In genomic region chr17:36167306-36168038, GRCm38 (mm10) we compare ENCODE assay signal across 8 mouse cellular contexts. TPM values are rescaled to one million over a fixed set of nuclear protein-coding genes. Genes with fewer than 3 reads are reported as not detected.
DNase-seq lines count a peak whose midpoint lies in the region; ATAC-seq lines count a peak whose summit lies in the region.

No protein-coding gene starts in this region.

- H3K4me1 ChIP-seq in embryonic facial prominence, embryonic 13.5 days: peaks cover 9% of the 10 kb centered on the region; the same call in 1 of the 2 replicates
- no peaks in the 10 kb centered on the region for H3K4me1 ChIP-seq in intestine, embryonic 14.5 days (replicated peaks; ENCODE audit: control insufficient read depth, insufficient read depth, low read length)
- H3K4me1 ChIP-seq in midbrain, embryonic 11.5 days (ENCODE audit: control insufficient read depth, insufficient read depth, low read length): no peaks in the 10 kb centered on the region

- H3K9me3 ChIP-seq in embryonic facial prominence, embryonic 13.5 days: no peaks in the 10 kb centered on the region
- H3K9me3 ChIP-seq in intestine, embryonic 14.5 days (ENCODE audit: control insufficient read depth, low read length): no peaks in the 10 kb centered on the region
- no peaks in the 10 kb centered on the region for H3K9me3 ChIP-seq in midbrain, embryonic 11.5 days (ENCODE audit: control insufficient read depth, low read length)

- 0 out of 2 replicates have a peak, but pooled peaks have one; percentile 10 for ATAC-seq in embryonic facial prominence, embryonic 13.5 days (ENCODE audit: insufficient number of reproducible peaks, insufficient read depth, low FRiP score, low TSS enrichment, low read depth)
- ATAC-seq in intestine, embryonic 14.5 days (replicated peaks; ENCODE audit: low FRiP score, low TSS enrichment, low read depth): peak; percentile 27; the same call in 1 of the 2 replicates
- no peak for ATAC-seq in midbrain, embryonic 11.5 days (ENCODE audit: low FRiP score)

- no peaks in the 10 kb centered on the region for H3K36me3 ChIP-seq in embryonic facial prominence, embryonic 13.5 days
- H3K36me3 ChIP-seq in intestine, embryonic 14.5 days (ENCODE audit: control insufficient read depth, insufficient read depth, low read length): no peaks in the 10 kb centered on the region
- H3K36me3 ChIP-seq in midbrain, embryonic 11.5 days (ENCODE audit: control insufficient read depth, insufficient read depth, low read length): no peaks in the 10 kb centered on the region

- peak overlapping the region; percentile 54 for H3K4me2 ChIP-seq in embryonic facial prominence, embryonic 13.5 days
- H3K4me2 ChIP-seq in intestine, embryonic 14.5 days (ENCODE audit: low read length): peak overlapping the region; percentile 48
- H3K4me2 ChIP-seq in midbrain, embryonic 11.5 days: peak overlapping the region; percentile 30

- H3K27me3 ChIP-seq in embryonic facial prominence, embryonic 13.5 days: peaks cover 85% of the 10 kb centered on the region
- peaks cover 71% of the 10 kb centered on the region for H3K27me3 ChIP-seq in intestine, embryonic 14.5 days (replicated peaks; ENCODE audit: control insufficient read depth, insufficient read depth, low read length)
- peaks cover 56% of the 10 kb centered on the region for H3K27me3 ChIP-seq in midbrain, embryonic 11.5 days (ENCODE audit: control insufficient read depth, insufficient read depth, low read length)

- H3K27ac ChIP-seq in embryonic facial prominence, embryonic 13.5 days: no peak overlapping the region
- H3K27ac ChIP-seq in intestine, embryonic 14.5 days (ENCODE audit: low read depth): no peak overlapping the region
- no peak overlapping the region for H3K27ac ChIP-seq in midbrain, embryonic 11.5 days (ENCODE audit: low read depth, low read length)

- 0 out of 2 replicates have a peak overlapping the region, but pooled peaks have one; percentile 16 for H3K9ac ChIP-seq in embryonic facial prominence, embryonic 13.5 days
- H3K9ac ChIP-seq in intestine, embryonic 14.5 days (ENCODE audit: low read length): no peak overlapping the region
- no peak overlapping the region for H3K9ac ChIP-seq in midbrain, embryonic 11.5 days (ENCODE audit: low read length)

- peak overlapping the region; percentile 36 for H3K4me3 ChIP-seq in embryonic facial prominence, embryonic 13.5 days
- H3K4me3 ChIP-seq in intestine, embryonic 14.5 days (ENCODE audit: low read depth, low read length): peak overlapping the region; percentile 28
- H3K4me3 ChIP-seq in midbrain, embryonic 11.5 days (ENCODE audit: low read depth, low read length): peak overlapping the region; percentile 14; the same call in 1 of the 2 replicates

- peak; percentile 23 to 29 for DNase-seq in heart, adult 18-20 months
- DNase-seq in heart, postnatal 25 days (ENCODE audit: low spot score): no peak
- DNase-seq in intestine, embryonic 14.5 days (ENCODE audit: low spot score): peak; percentile 63
- peak; percentile 94 for DNase-seq in midbrain, embryonic 11.5 days (ENCODE audit: low spot score, missing footprints)
- DNase-seq in cerebellum, postnatal 10 days: no peak
- no peak for DNase-seq in layer of hippocampus, postnatal 25 days (ENCODE audit: extremely low spot score in 1 of 2, low spot score in 1 of 2)
- DNase-seq in spleen, adult 12 weeks (ENCODE audit: low spot score): no peak

- intact Hi-C loops in heart, postnatal 25 days (cut with DNase I): no loop called here

- WGBS in embryonic facial prominence, embryonic 13.5 days: under 1% methylated on average over 51 of the region's 51 CpGs
- 2% methylated on average over 50 of the region's 51 CpGs for WGBS in intestine, embryonic 14.5 days
- under 1% methylated on average over 43 of the region's 51 CpGs for WGBS in midbrain, embryonic 11.5 days

RNA-seq across cellular contexts. Expression of gene Gm8909, which starts 0.9 kb away (rescaled TPM):
- not detected for total RNA-seq in heart, adult 18-20 months (2021)
- total RNA-seq in heart, postnatal 25 days (2021): not detected
- 0.26 TPM in 1 of 2 replicates, not detected in the other for polyA plus RNA-seq in embryonic facial prominence, embryonic 13.5 days (2015; fragmentation: Nextera tagmentation; extraction: Ambion mirVana)
- polyA plus RNA-seq in intestine, embryonic 14.5 days (2014; fragmentation: Nextera tagmentation; extraction: Ambion mirVana): 0.13 TPM in 1 of 2 replicates, not detected in the other
- 0.16 TPM in 1 of 2 replicates, not detected in the other for polyA plus RNA-seq in midbrain, embryonic 11.5 days (2014; fragmentation: Nextera tagmentation; extraction: Ambion mirVana)
- not detected for total RNA-seq in layer of hippocampus, postnatal 25 days (2021)

RNA-seq across cellular contexts. Expression of gene H2-T3, which starts 22.6 kb away (rescaled TPM):
- not detected for total RNA-seq in heart, adult 18-20 months (2021)
- not detected for total RNA-seq in heart, postnatal 25 days (2021)
- polyA plus RNA-seq in embryonic facial prominence, embryonic 13.5 days (2015; fragmentation: Nextera tagmentation; extraction: Ambion mirVana): 0.80 TPM in 1 of 2 replicates, not detected in the other
- polyA plus RNA-seq in intestine, embryonic 14.5 days (2014; fragmentation: Nextera tagmentation; extraction: Ambion mirVana): 7.9 and 8.2 TPM in 2 replicates
- polyA plus RNA-seq in midbrain, embryonic 11.5 days (2014; fragmentation: Nextera tagmentation; extraction: Ambion mirVana): not detected in 2 replicates
- not detected for total RNA-seq in layer of hippocampus, postnatal 25 days (2021)

RNA-seq across cellular contexts. Expression of gene Gm7030, which starts 38.2 kb away (rescaled TPM):
- under 1 TPM in 1 of 2 experiments, not detected in 1; 0.55 TPM for total RNA-seq in heart, adult 18-20 months (2021)
- total RNA-seq in heart, postnatal 25 days (2021): not detected
- not detected in 2 replicates for polyA plus RNA-seq in embryonic facial prominence, embryonic 13.5 days (2015; fragmentation: Nextera tagmentation; extraction: Ambion mirVana)
- not detected in 2 replicates for polyA plus RNA-seq in intestine, embryonic 14.5 days (2014; fragmentation: Nextera tagmentation; extraction: Ambion mirVana)
- not detected in 2 replicates for polyA plus RNA-seq in midbrain, embryonic 11.5 days (2014; fragmentation: Nextera tagmentation; extraction: Ambion mirVana)
- not detected for total RNA-seq in layer of hippocampus, postnatal 25 days (2021)

RNA-seq across cellular contexts. Expression of gene Gm19684, which starts 46.0 kb away (rescaled TPM):
- under 1 TPM; 0.27 to 0.28 TPM for total RNA-seq in heart, adult 18-20 months (2021)
- total RNA-seq in heart, postnatal 25 days (2021): not detected
- polyA plus RNA-seq in embryonic facial prominence, embryonic 13.5 days (2015; fragmentation: Nextera tagmentation; extraction: Ambion mirVana): not detected in 2 replicates
- polyA plus RNA-seq in intestine, embryonic 14.5 days (2014; fragmentation: Nextera tagmentation; extraction: Ambion mirVana): not detected in 2 replicates
- not detected in 2 replicates for polyA plus RNA-seq in midbrain, embryonic 11.5 days (2014; fragmentation: Nextera tagmentation; extraction: Ambion mirVana)
- total RNA-seq in layer of hippocampus, postnatal 25 days (2021): not detected

Comparison
In these comparisons a context has a peak if more than half of its experiments do, and no peak if none do; other contexts are left out.
1. DNase-seq: peak in heart, adult 18-20 months (2 of 2), intestine, embryonic 14.5 days (single experiment) and midbrain, embryonic 11.5 days (single experiment); none in heart, postnatal 25 days (single experiment), cerebellum, postnatal 10 days (0 of 2), layer of hippocampus, postnatal 25 days (0 of 2) and spleen, adult 12 weeks (single experiment).
2. Peak in every context shown above with its lines, with median percentiles within 50 percentile points of each other: H3K4me2 ChIP-seq and H3K4me3 ChIP-seq.